Mouse (Mus musculus) olfactory bulb, adult 2 months (tissue): ENCODE measurements around the gene Gm10762.

Experiments
- CTCF ChIP-seq: fragments of 200-500 bp; IDR thresholded peaks from 2 replicates; pipeline ENCODE4 v1.5.1; 2012; ENCODE audit warnings: low read depth, mild to moderate bottlenecking, low read length, moderate library complexity; ENCODE audit not compliant: insufficient read depth
- POLR2A ChIP-seq: fragments of 200-500 bp; IDR thresholded peaks from 2 replicates; pipeline ENCODE4 v1.6.1; 2012; ENCODE audit warnings: mild to moderate bottlenecking, low read depth, low read length, moderate library complexity; ENCODE audit not compliant: insufficient read depth

DNA sequence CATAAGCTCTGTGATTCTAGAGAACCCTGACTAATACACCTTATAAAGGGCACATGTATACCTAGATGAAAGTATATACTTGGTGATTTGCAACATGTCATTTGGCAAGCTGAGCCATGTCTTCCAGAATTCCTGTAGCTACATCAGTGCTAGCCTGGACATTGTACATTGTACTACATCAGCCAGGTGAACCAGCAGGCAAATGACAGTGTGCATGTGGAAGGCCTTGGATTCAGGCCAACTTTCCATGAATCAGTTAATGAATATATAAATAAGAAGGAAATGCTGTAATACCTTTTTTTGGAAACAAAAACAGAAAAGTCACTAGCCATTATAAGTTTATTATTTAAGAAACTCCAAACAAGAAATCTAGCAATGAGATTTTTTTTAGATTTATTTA is 13.3 kb downstream of the Gm10762 start:
- no peak for TF ChIP-seq CTCF
- TF ChIP-seq POLR2A, result no peak
